Mouse (Mus musculus): Measurements from ENCODE around the gene Cdkal1. TPM values are rescaled to one million over a fixed set of nuclear protein-coding genes. Genes with fewer than 3 reads are reported as not detected.
A peak's percentile ranks its signal among the peaks of the same experiment; 100 is the strongest.

Cdkal1 gene
- total RNA-seq, 2 experiments from 2014 or later: 27.6 to 32.1 TPM

DNA sequence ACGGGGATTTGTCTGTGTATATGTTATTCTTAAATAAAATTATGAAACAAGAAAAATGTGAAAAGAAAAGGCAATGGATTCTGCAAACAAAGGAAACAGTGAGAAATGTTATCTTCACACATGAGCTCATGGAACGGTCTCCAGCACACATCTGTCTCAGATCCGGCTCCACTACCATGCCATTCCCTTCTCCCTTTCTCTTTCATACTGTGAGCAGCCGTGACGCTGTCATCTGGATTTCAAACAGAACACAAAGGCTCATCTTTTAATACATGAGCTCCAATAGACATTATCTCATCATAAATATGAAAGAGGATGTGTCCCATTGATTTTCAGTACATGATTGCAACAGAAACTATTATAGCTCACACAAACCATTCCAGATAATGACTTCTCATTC is 265.3 kb downstream of the Cdkal1 start:
- no peak for DNase-seq (ENCODE audit: low spot score)

DNA sequence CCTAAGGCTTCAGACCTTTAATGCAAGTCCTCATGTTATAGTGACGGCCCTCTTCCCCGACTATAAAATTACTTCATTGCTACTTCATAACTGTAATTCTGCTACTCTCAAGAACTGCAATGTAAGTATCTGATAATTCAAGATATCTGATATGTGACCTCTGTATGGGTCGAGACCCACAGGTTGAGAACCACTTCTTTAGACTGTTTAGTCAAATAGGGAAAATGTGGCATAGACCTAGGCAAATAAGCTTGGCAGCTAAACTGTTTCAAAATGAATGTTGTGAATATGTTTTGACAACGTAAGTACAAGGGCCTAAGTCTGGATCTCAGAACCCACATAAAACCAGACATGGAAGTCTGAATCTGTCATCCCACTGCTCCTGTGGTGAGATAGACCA is 266.8 kb downstream of the Cdkal1 start:
- no peak for DNase-seq (ENCODE audit: low spot score)

DNA sequence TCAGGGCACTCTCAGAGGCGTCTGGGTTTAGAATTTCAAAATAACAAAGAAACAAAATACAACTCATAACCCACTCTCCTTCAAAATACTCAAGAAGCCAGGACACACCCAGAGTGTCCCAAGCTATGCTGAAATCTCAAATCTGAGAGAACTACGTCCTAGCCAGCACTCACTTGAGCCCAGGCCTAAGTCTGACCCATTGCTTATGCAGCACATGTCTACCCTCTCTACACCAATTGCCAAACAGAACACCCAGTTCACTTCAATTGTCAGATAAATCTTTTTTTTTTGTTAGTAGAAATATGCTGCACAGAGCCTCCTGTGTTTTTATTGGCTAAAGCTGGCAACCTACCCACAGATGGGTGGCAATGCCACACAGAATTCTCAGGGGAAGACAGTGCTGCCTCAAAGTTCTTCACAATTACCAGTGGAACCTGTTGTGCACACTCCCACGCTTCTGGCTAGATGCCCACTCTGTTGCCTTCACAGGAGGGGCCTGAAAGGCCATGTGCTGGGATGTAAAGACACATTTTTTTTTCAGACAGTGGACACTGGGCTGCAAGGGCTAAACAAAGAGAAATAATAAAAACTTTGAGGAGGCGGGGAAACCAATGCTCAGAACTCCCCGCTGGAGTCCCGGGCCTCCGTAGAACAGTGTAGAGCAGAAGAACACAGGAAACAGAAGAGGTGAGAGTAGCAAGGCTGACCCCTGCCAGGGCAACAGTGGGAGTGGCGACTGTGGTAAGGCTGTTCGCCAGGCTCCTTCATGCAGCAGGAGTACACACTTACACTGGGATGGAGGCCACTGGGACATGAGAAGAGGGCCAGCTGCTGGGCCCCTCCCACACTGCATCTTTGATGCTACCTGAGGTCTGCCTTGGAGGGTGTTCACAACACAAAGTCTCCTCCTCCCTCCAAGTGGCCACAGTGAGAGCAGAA is 273.4 kb downstream of the Cdkal1 start:
- no peak for DNase-seq (ENCODE audit: low spot score)

DNA sequence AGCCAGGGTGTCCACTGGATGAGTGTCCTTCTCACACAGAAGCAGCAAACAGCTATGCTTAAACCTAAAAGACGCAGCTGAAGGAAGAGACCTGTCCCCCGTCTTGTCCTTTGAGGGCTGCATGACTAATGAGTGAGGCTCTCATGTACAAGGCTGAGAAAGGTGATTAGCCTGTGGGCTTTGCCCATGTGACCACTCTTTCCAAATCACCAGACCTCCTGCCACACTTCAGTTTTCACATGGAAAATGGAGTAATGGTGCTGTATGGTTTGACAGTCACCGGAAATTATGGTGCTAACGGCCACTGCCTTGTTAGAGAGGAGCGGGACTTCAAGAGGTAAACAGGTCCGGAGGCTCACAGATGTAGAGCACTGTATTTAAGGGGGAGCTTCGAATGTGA is 274.7 kb downstream of the Cdkal1 start:
- no peak for DNase-seq (ENCODE audit: low spot score)

DNA sequence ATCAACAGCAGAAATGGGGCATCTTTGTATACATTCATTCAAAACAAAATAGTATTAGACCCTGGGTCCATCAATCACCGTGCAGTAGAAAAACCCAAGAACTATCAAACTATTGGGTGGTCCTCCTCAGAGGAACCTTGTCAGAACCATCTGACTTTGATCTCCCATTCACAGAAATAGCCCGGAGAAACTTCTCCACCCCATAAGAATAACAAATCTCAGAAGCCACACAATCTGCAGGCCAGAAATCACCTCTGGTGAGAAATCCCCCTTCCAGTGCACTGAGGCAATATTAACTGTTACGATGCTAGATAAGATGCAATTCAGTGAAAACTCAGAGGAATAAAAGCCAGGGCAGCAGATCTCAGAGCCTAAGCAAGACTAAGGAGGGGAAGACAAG is 275.5 kb downstream of the Cdkal1 start:
- DNase-seq (ENCODE audit: low spot score): no peak

DNA sequence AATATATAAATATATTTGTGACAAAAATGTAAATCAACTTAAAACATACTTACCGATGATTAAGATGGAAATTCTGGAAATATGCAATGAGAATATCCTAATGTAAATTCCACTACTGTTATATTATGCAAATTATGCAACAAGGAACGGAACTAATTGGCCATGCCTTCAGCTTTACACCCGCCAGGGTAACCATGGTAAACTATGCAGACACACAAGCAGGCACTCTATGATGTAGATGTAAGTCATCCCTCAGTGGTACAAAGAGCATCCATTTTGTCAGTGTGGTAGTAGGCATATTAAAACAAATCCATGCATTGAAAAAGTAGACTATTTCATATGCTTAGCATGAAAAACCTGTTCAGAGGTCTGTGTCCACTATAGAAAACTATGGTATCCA is 276.9 kb downstream of the Cdkal1 start:
- no peak for DNase-seq (ENCODE audit: low spot score)

DNA sequence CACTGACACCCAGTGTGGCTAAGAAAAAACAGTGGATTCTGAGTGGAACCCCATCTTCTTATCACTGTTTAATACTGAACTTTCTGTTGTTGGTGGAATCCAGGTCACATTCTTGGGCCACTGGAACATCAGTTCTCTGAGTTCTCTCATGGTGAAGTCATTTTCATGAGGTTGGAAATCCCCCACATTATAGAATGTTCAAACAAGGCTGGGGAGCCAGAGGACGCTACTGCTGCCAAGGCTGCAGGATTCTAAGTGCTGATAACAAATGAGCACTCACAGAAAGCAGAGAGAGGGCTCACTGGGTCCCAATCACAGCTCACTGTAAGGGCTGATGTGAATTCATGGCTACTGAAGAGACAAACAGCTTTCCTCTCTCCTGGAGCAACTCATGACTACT is 280.7 kb downstream of the Cdkal1 start:
- no peak for DNase-seq (ENCODE audit: low spot score)

DNA sequence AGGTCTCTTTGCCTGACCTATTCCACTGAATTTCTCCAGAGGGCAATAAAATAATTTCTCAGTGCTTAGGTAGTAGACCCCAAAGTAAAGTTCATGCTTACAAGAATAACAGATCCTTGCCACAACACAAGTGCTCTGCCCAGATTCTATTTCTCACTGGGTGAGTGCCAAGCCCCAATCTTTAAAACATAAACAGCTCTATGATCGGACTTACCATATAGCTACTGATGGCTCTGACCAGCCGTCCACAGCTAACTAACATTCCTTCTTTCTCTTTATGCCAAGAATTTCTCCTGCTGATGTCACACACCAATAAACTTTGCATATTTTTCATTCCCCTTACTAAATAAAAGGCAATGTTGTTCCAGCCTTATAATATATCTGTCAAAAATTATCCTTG is 283.0 kb downstream of the Cdkal1 start:
- DNase-seq (ENCODE audit: low spot score): no peak

DNA sequence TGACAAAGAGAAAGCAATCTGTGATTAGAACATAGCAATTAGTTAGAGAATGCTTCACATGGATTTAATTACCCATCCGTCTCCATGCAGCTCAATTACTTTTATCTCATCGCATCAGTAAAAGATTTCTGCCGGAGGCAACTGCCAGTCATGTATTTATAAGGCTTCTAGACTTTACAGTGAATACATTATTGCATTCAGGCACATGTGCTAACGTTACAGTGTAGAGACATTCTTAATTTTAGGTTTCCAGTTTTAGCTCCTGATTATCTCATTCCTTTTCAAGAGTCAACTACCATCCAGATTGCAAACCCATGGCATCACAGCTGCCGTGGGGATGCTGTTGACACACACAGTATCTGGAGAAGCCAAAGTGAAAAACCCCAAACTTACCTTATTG is 289.8 kb downstream of the Cdkal1 start:
- no peak for DNase-seq (ENCODE audit: low spot score)

DNA sequence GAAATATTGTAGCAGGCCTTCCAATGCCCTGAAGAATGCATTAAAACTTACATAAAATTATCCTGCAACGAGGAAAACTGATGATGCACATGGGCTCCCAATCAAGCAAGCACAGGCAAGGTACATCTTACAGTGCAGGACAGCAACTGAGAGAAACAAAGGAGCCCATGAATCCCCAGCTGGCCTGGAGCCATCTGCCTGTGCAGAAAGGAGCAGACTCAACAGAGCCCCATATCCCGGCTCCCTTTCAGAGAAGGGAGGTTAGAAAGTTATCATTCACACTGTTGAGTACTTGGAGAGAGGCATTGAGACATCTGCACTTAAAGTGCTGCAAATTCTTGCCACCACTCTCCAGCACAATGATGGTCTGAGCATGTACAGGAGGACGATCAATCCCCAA is 296.3 kb downstream of the Cdkal1 start:
- no peak for DNase-seq (ENCODE audit: low spot score)

DNA sequence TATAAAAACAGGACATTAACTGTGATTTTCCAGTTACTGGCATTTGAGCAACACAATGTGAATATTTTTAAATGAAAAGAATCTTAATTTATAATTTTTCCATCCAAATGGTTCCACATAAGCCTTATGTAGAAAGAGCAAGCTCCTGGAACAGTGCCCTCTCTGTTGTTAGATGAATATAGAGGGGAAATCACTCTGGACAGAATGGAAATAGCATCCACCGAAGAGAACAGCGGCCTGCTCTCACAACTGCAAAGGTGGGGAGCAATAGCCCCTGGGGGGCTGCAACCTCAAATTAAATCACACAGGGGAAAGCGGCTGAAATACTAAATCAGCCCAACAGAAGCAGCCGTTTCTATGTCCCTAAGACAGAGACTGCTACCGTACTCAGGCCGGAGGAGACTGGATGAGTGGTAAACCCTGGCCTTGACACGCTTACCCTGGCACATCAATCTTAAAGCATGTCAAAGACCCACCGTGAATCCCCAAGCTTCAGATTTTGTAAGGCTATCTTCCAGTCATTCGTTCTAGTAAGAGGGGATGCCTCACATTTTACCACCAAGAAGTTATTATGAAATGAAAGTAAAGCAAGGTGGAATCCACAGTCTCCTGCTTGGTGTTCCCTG is 300.2 kb downstream of the Cdkal1 start:
- DNase-seq (ENCODE audit: low spot score): no peak

DNA sequence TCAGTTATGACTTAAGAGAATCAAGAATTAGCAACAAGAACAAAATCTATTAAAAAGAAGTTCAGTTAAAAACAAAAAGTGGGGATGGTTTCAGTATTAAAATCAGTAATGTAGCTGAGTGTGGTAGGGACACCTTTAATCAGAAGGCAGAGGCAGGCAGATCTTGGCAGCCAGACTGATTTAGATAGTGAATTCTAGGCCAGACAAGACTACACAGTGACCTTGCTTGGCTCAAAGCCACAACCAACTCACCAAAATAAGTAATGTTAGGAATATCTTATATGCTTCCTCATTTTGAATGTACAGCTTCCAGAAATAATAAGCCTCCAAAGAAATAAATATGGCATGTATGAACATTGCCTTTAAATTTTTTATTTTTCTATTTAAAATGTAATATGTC is 301.7 kb downstream of the Cdkal1 start:
- DNase-seq (ENCODE audit: low spot score): no peak

DNA sequence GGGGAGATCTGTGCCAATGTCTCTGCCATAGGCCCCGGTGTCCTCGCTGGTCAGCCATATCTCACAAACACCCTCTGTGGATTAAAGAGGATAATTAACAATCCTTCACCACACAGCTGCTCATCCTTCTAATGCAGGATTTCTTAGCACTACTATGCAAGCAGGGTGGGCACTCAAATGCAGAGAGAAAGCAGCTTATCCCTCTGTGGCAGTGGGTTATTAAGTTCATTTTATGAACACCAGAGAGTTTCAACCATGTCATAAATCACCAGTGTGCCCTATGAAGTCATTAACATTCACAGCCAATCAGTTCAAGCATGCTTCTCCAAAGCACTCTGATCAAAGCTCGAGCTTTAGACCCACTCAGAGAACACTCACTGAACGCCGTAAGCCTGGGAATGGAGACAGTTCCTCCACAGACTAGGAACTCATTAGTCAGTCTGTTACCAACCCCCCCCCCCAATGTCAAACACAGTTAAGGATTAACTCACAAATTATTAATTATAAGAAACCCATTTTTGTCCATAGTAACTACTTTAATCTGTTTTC is 303.1 kb downstream of the Cdkal1 start:
- DNase-seq (ENCODE audit: low spot score): no peak

DNA sequence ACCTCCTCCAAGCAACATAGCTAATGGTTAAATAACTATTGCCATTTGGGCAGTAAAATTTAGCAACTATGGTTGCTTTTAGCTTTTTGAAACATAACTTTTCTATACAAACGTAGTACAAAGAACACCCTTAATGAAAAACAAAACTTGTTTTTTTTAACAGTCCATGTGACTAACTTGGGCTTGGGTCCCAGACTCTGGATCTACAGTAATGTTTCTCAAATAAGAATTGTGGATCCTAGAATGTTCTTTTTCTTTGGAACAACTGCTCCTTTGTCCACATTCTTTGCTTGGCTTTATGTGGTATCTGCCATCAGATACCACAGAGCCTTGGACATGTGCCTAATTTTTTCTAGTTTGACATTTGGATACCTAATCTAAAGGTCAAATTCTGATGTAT is 304.6 kb downstream of the Cdkal1 start:
- no peak for DNase-seq (ENCODE audit: low spot score)

DNA sequence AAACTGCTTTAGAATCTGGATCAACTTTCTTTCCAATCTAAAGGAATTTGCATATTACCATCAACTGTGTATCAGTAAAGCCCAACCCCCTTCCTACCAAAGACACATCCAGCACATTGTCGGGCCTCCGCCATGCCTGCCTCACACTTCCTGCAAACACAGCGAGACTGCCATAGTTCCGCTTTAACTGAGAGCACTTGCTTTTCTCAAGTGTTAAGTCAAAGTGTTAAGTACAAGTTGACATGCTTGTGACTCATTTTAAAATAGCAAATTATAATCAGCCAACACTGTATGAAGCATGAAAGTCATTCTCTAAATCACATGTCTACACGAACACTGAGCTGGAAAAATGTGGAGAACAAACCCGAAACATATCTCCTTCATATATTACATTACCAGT is 305.3 kb downstream of the Cdkal1 start:
- no peak for DNase-seq (ENCODE audit: low spot score)

DNA sequence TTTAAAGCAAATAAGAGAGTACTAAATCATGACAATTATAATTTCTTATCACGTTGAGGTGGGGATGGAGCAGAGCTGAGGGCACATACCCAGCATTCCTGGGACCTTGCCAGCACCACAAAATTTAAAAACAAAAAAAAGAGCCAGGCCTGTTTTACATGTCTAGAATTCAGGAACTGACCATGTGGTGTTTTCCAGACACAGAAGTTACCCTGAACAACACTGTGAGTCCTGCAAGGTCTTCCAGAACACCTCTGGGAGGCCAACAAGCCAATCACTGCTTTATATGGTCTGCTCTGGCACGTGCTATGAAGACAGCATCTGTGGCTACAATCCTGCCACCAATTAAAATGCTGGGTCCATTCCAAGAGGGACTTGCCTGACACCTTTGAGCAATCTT is 305.7 kb downstream of the Cdkal1 start:
- DNase-seq (ENCODE audit: low spot score): no peak

DNA sequence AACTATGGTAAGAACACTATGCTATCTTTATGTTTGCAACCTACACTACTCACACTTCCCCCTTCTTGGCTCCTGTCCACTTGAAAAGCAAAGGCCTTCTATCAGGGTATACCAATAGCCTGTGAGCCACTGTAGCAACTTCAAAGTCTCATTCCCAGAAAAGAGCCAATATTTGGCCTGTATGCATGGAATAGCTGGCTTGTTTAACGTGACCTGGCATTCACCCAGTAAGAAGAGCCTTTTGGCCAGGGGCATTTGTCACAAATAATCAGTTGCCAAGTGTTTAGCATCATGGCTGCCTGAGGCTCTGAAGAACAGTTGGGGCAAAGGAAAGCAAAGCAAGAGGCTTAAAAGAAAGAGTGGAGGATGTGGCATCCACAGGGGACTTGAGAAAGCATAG is 317.6 kb downstream of the Cdkal1 start:
- DNase-seq (ENCODE audit: low spot score): no peak

DNA sequence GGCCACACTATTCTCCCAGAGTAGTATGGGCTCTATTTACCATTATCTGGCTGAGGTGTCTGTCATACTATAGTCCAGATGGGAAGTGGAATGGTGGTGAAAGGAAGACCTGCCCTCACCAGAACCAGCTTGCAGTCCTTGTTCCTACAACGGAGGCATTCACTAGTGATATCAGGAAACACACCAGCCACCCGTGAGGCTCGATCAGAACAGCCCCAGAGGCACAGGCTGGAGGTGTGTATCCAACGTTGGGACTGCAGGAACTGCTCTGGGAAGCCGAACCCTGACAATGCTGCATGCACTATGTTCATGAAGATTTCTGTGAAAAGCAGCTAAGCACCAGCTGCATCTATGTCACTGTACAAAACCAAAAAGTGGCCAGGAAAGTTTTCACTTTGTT is 321.9 kb downstream of the Cdkal1 start:
- DNase-seq (ENCODE audit: low spot score): no peak

DNA sequence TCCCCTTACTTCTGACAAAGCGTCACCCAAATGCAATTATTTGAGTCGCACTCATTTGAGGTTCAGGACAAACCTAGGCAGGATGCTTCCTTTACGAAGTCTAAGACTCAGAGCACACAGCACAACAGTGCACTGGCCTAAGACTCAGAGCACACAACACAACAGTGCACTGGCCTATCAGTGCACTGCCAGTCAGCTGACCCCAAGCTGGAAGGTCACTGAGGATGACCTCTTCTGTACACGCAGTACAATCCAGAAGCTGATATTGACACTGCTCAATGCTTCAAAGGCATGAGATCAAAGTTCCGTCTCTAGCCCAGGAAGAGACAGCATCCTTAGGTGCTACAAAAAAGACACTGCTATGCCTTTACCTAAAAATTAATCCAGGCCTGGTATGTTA is 327.1 kb downstream of the Cdkal1 start:
- DNase-seq (ENCODE audit: low spot score): no peak

DNA sequence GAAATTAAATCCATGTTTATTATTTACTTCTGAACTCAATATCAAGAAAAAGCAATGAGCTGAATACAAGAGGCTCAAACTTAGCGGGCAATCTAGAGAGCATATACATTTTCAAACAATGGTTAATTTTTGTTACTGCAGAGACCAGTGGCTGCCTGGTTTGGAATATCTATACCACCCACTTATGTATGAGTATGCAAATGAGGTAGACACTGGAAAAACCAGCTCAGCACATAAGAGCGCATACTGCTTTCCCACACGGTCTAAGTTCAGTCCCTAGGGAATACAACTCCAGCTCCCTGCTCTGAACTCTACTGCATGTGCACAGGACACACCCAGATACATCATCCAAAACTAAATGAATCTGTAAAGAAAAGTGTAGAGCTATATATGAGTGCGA is 334.2 kb downstream of the Cdkal1 start:
- no peak for DNase-seq (ENCODE audit: low spot score)

DNA sequence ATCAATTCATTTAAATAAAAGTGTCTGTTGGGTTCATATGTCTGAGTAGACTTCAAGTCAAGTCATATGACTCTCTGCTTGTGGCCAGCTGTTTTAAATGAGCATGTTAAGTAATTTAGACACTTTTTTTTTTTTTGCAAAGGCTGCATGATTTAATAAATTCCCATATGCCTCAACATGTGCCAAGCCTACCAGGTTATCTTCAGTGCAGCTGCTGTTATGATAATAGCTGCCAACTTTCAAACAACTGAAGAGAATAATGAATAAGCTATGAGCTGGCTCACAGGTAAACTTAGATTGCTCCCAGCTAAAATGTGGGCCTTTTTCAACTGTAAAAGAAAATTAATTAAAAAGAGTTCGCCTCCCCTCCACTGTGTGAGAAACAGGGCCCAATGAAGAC is 341.4 kb downstream of the Cdkal1 start:
- no peak for DNase-seq (ENCODE audit: low spot score)

DNA sequence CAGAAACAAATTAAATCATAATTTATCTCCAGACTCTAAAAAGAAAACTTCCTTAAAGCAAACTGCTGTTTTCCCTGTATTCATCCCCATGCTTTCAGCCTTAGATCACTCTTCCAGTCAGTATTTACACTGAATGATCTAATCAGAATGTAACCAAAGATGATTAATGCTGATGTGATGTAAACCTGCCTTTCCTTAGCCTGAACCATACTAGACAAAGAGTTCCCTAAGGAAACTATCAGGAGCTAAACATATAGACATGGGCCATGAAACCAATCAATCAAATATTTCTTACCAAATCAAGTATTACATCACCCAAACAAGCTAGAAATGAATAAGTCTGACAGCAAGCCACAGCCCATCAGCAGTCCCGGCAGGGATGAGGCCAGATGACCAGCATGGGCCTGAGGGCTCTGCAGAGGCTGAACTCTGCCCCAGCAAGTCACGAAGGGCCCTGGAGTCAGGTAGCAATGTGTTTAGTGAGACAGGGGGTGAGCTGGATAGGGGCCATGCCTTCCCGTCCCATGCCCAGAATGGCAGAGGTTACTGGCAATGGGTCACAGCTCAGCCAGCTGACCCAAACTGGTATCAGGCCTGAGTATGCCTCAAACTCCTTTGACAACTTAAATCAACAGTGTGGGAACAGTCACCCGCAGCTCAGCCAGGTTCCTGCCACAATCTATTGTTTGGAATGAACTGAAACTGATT is 350.5 kb downstream of the Cdkal1 start:
- DNase-seq (ENCODE audit: low spot score): peak; percentile 14
